Mouse (Mus musculus): ENCODE measurements around the gene Mymx.

The Mymx gene

DNA sequence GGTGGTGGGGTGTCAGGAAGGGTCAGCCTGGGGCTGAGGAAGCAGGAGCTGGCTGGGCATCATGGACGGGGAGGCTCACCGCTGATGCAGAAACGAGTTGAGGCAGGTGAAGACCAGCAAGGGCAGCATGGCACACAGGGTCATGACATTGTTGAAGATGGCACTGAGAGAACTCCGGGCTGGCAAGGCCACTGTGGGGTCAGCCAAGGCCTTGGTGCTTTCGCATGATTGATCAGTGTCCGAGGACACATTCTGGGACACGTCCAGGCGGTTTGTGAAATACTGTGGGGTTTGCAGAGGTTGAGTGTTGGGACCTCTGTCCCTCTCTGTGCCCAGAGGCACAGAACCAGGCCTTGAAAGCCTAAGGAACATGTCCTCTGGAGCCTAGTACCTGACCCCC lies 12.1 kb downstream of the Mymx start:
- Histone ChIP-seq H3K4me3 (replicated peaks; ENCODE audit: low read length) (peak overlapping the region; percentile 98), H3K27me3 (ENCODE audit: insufficient read depth, low read length) (no peaks in the 10 kb centered on the region)
- TF ChIP-seq CTCF (conservative IDR thresholded peaks at IDR 0.05; ENCODE audit: low read length) (no peak), NANOG (IDR thresholded peaks at IDR 0.05; ENCODE audit: borderline replicate concordance, low read length) (no peak), POU5F1 (IDR thresholded peaks at IDR 0.05; ENCODE audit: borderline replicate concordance, low read length) (no peak)

DNA sequence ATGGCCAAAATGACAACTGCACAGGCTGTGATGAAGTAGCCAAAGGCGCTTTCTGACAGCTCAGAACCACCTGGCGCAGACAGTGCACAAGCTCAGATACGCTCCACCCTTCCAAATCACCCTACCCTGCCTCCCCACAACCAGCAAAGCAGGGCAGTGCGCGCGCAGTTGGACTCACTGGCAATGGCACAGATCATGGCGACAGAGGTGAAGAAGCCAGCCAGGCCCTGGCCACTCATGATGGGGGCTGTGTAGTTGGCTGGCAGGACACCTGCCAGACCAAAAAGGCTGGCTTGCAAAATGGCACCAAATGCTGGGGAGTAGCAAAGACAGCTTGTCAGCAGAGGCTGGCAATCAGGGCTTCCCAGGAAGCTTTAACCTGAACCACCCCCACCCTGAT lies 12.7 kb downstream of the Mymx start:
- Histone ChIP-seq H3K4me1 (replicated peaks; ENCODE audit: low read depth, low read length) (peaks cover 94% of the 10 kb centered on the region), H3K27me3 (ENCODE audit: insufficient read depth, low read length) (no peaks in the 10 kb centered on the region), H3K9me3 (ENCODE audit: low read length) (no peaks in the 10 kb centered on the region), H3K36me3 (ENCODE audit: insufficient read depth, low read length) (peaks cover 95% of the 10 kb centered on the region), H3K4me3 (replicated peaks; ENCODE audit: low read length) (peak overlapping the region; percentile 17; the same call in 1 of the 2 replicates)
- TF ChIP-seq CTCF (conservative IDR thresholded peaks at IDR 0.05; ENCODE audit: low read length): no peak
- TF ChIP-seq POU5F1 (IDR thresholded peaks at IDR 0.05; ENCODE audit: borderline replicate concordance, low read length): no peak
- no peak for TF ChIP-seq NANOG (IDR thresholded peaks at IDR 0.05; ENCODE audit: borderline replicate concordance, low read length)

More for the DNA sequence above, 12.1 kb downstream of the Mymx start:
- no peaks in the 10 kb centered on the region for H3K9me3 ChIP-seq (ENCODE audit: low read length)
- H3K36me3 ChIP-seq (ENCODE audit: insufficient read depth, low read length): peaks cover 89% of the 10 kb centered on the region
- peaks cover 94% of the 10 kb centered on the region for H3K4me1 ChIP-seq (replicated peaks; ENCODE audit: low read depth, low read length)

DNA sequence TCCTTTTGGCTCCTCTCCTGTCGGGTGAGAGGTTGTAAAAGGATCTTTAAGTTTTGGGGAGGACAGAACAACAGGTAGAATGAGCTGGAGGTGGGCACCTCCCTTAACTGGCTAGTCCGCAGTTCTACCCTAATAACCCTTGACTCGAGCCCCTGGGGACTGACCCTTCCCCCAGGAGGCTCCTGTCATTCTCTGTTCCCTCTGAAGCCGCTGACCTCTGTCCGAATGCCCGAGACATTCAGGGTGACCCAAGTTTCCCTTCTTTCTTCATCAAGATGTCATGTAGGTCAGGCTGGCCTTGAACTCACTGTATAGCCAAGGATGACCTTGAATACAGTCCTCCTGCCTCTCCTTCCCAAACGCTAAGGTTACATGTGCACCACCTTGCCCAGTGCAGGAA lies 13.5 kb downstream of the Mymx start:
- no peaks in the 10 kb centered on the region for H3K9me3 ChIP-seq (ENCODE audit: low read length)

DNA sequence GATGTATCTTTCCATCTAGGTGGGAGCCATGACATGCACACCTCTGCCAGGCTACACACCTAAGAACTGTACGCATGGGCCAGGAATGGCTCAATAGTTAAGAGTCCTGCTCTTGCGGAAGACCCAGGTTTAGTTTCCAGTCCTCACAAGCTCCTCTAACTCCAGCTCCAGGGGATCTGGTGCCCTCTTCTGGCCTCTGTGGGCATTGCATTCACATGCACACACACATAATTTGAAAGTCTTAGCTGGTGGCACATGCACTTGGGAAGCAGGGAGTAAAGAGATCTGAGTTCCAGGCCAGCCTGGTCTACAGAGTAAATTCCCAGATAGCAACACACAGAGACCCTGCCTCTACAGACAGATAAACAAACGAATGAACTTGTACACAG lies 15.5 kb downstream of the Mymx start:
- H3K4me3 ChIP-seq (replicated peaks; ENCODE audit: low read length): peak overlapping the region; percentile 63
- H3K36me3 ChIP-seq (ENCODE audit: insufficient read depth, low read length): peaks cover 86% of the 10 kb centered on the region
- no peaks in the 10 kb centered on the region for H3K27me3 ChIP-seq (ENCODE audit: insufficient read depth, low read length)
- H3K9me3 ChIP-seq (ENCODE audit: low read length): no peaks in the 10 kb centered on the region
- TF ChIP-seq CTCF (conservative IDR thresholded peaks at IDR 0.05; ENCODE audit: low read length) (peak; percentile 86), POU5F1 (IDR thresholded peaks at IDR 0.05; ENCODE audit: borderline replicate concordance, low read length) (no peak)
- peaks cover 94% of the 10 kb centered on the region for H3K4me1 ChIP-seq (replicated peaks; ENCODE audit: low read depth, low read length)

More for the DNA sequence above, 13.5 kb downstream of the Mymx start:
- peak overlapping the region; percentile 17; the same call in 1 of the 2 replicates for H3K4me3 ChIP-seq (replicated peaks; ENCODE audit: low read length)
- peaks cover 99% of the 10 kb centered on the region for H3K36me3 ChIP-seq (ENCODE audit: insufficient read depth, low read length)
- TF ChIP-seq NANOG (IDR thresholded peaks at IDR 0.05; ENCODE audit: borderline replicate concordance, low read length) (no peak), POU5F1 (IDR thresholded peaks at IDR 0.05; ENCODE audit: borderline replicate concordance, low read length) (no peak), CTCF (conservative IDR thresholded peaks at IDR 0.05; ENCODE audit: low read length) (no peak)
- H3K4me1 ChIP-seq (replicated peaks; ENCODE audit: low read depth, low read length): peaks cover 94% of the 10 kb centered on the region
- no peaks in the 10 kb centered on the region for H3K27me3 ChIP-seq (ENCODE audit: insufficient read depth, low read length)

DNA sequence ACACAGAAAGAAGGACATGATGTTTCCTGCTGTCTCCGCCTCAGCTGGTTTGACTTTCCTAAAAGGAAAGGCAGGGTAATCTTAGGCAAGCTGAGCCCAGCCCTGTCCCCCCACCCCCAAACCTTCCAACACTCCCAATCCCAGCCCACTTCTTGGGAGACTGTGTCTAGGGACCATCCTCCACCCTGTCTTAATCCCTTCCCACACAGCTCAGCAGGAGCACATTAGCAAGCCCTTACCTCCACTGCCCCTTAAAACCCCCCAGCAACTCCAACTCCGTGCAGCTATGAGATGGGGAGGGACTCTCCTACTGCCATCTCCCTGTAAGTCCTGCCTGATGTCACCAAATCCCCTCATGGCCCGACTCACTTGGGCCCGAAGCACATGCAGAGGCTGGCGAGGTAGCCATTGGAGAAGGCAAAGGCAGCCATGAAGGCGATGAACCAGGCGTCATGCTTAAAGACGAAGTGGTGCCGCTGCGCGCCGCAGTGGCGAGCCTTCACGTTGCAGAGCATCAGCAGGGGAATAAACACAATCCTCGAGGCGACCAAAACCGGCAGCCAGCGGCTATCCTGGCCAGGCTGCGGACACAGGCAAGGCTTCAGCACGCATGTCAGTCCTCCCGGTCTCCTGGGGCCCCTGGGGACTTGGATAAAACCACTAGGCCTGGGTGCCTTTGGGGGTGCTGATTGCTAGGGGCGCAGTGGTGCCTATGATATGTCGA lies 16.0 kb downstream of the Mymx start:
- Histone ChIP-seq H3K9me3 (ENCODE audit: low read length) (no peaks in the 10 kb centered on the region), H3K36me3 (ENCODE audit: insufficient read depth, low read length) (peaks cover 80% of the 10 kb centered on the region), H3K4me1 (replicated peaks; ENCODE audit: low read depth, low read length) (peaks cover 94% of the 10 kb centered on the region), H3K4me3 (replicated peaks; ENCODE audit: low read length) (peak overlapping the region; percentile 63), H3K27me3 (ENCODE audit: insufficient read depth, low read length) (no peaks in the 10 kb centered on the region)
- TF ChIP-seq POU5F1 (IDR thresholded peaks at IDR 0.05; ENCODE audit: borderline replicate concordance, low read length): no peak
- no peak for TF ChIP-seq NANOG (IDR thresholded peaks at IDR 0.05; ENCODE audit: borderline replicate concordance, low read length)
- TF ChIP-seq CTCF (conservative IDR thresholded peaks at IDR 0.05; ENCODE audit: low read length): no peak

DNA sequence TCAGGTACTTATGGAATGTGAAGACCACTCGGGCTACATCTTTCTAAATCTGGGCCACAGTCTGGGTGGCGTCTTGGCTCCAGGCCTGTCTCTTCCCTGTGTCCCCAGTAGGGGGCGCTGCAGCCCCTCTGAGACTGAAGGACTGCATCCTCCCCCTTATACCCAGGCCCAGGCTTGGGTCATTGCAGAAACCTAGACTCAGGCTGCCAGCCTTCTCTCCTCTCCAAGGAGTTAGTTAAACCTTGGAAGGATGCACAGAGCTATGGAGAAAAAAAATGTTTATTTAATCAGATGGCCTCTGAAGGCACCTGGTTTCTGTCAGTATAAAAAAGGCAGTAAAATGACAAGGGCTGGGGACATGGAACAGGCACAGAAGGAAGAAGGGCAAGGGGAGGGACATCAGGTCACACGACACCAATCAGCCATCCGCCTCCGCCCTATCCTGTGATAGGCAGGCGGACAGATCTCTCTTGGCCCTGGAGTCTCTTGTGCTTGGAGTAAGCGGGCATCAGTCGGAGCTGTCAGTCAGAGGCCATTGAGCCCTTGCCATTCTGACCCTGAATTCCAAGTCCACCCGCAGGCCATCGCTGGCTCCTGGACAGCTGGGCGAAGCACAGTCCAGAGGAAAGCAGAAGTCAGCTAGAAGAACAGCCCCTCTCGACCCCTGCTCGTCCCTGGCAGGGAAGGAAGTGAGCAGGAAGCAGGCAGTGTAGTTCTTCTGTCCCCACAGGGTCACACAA lies 16.8 kb downstream of the Mymx start:
- peaks cover 92% of the 10 kb centered on the region for H3K4me1 ChIP-seq (replicated peaks; ENCODE audit: low read depth, low read length)
- H3K27me3 ChIP-seq (ENCODE audit: insufficient read depth, low read length): no peaks in the 10 kb centered on the region
- peak overlapping the region; percentile 63 for H3K4me3 ChIP-seq (replicated peaks; ENCODE audit: low read length)
- TF ChIP-seq CTCF (conservative IDR thresholded peaks at IDR 0.05; ENCODE audit: low read length) (peak; percentile 97), POU5F1 (IDR thresholded peaks at IDR 0.05; ENCODE audit: borderline replicate concordance, low read length) (no peak)
- H3K9me3 ChIP-seq (ENCODE audit: low read length): no peaks in the 10 kb centered on the region
- peaks cover 73% of the 10 kb centered on the region for H3K36me3 ChIP-seq (ENCODE audit: insufficient read depth, low read length)

DNA sequence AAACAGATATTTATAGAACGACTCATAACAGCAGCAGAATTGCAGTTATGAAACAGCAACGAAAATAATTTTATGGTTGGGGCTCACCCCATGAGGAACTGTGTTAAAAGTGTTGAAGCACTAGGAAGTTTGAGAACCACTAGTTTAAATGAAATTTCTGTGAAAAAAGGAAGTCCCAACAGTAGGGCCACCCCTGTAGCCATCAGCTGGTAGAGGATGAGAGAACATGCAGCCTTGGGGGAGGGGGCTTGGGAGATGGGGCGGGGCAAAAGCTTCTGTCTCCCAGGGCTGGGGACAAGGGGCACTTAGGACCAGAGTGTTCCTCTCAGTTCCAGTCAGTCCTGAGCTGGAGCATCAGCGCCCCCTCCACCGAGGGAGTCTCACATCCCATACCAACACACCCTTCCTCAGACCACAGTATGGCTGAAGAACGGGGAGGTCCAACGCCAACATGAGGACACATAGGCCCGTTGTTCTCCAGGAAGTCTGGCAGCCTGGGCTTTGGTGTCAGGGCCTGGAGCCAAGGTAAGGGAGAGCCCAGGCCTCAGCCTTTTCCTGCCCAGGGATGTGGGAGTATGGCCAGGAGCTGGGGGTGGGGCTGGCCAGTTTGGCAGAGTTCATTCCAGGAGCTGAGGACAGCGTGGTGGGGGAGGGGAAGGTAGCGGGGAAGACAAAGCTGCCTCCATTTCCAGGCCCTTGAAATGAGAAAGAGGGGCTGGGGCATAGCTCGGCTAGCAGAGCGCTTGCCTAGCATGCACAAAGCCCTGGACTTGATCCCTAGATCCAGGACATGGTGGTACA lies 17.6 kb downstream of the Mymx start:
- no peaks in the 10 kb centered on the region for H3K9me3 ChIP-seq (ENCODE audit: low read length)
- peaks cover 64% of the 10 kb centered on the region for H3K36me3 ChIP-seq (ENCODE audit: insufficient read depth, low read length)
- no peak for TF ChIP-seq POU5F1 (IDR thresholded peaks at IDR 0.05; ENCODE audit: borderline replicate concordance, low read length)
- TF ChIP-seq CTCF (conservative IDR thresholded peaks at IDR 0.05; ENCODE audit: low read length): no peak
- no peak for TF ChIP-seq NANOG (IDR thresholded peaks at IDR 0.05; ENCODE audit: borderline replicate concordance, low read length)

DNA sequence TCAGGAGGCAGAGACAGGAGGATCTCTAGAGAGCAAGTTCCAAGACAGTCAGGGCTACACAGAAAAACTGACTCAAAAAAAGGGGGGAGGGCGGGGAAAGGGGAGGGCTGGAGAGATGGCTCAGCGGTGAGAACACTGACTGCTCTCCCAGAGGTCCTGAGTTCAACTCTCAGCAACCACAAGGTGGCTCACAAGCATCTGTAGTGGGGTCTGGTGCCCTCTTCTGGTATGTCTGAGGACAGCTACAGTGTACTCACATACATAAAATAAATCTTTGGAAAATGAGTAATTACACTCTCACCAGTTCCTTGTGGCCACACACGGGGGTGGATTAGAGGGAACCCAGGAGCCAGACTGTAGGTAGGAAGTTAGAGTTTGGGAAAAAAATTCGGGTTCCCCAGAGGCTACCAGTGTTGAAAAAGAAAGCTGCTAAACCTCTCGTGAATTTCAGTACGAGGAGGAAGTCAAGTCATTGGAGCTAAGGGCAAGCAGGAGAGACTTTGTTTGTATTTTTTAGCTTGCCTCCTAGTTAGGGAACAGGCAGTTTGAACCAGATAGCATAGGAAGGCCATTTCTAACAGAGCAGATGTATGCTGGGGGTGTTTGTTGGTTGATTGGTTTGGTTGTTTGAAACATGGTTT lies 19.1 kb downstream of the Mymx start:
- TF ChIP-seq NANOG (IDR thresholded peaks at IDR 0.05; ENCODE audit: borderline replicate concordance, low read length) (no peak), POU5F1 (IDR thresholded peaks at IDR 0.05; ENCODE audit: borderline replicate concordance, low read length) (no peak), CTCF (conservative IDR thresholded peaks at IDR 0.05; ENCODE audit: low read length) (peak; percentile 52)
- no peaks in the 10 kb centered on the region for H3K9me3 ChIP-seq (ENCODE audit: low read length)
- H3K4me3 ChIP-seq (replicated peaks; ENCODE audit: low read length): no peak overlapping the region
- no peaks in the 10 kb centered on the region for H3K27me3 ChIP-seq (ENCODE audit: insufficient read depth, low read length)
- peaks cover 50% of the 10 kb centered on the region for H3K36me3 ChIP-seq (ENCODE audit: insufficient read depth, low read length)
- H3K4me1 ChIP-seq (replicated peaks; ENCODE audit: low read depth, low read length): peaks cover 92% of the 10 kb centered on the region

More for the DNA sequence above, 17.6 kb downstream of the Mymx start:
- peaks cover 92% of the 10 kb centered on the region for H3K4me1 ChIP-seq (replicated peaks; ENCODE audit: low read depth, low read length)
- H3K27me3 ChIP-seq (ENCODE audit: insufficient read depth, low read length): no peaks in the 10 kb centered on the region
- peak overlapping the region; percentile 63 for H3K4me3 ChIP-seq (replicated peaks; ENCODE audit: low read length)
